Mouse (Mus musculus): ENCODE results near the gene Wapl. TPM values are rescaled to one million over a fixed set of nuclear protein-coding genes. Genes with fewer than 3 reads are reported as not detected.

Gene Wapl
- polyA plus RNA-seq, 1 experiment = 231 TPM

DNA sequence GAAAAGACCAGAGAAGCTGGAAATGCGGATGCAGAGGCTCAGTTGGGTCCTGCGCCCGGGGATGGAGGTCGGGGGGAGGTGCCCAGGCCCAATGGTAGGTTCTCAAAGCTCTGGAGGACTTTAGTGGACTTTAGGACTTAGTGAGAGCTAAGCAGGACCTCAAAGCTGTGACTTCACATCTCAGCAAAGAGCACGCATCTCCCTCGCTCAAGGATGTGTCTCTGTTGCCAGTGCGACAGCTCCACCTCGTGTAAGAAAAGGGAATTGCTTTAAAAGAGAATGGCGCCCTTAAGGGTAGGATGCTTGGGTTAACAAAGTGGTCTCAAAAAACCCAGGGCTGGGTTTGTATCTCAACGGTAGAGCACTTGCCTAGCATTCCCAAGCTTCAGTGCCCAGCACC is 104.1 kb downstream of the Wapl start:
- H3K27ac ChIP-seq (ENCODE audit: insufficient read depth, low read length) = no peak overlapping the region
- H3K9ac ChIP-seq (ENCODE audit: low read depth, poor library complexity, severe bottlenecking) = no peak overlapping the region
- H3K4me3 ChIP-seq (ENCODE audit: low read depth, low read length) = no peak overlapping the region
- 0 out of 2 replicates have a peak, but pooled peaks cover 6% of the 10 kb centered on the region for H3K9me3 ChIP-seq (replicated peaks; ENCODE audit: control insufficient read depth, insufficient read depth, low read length, poor library complexity, severe bottlenecking)
- H3K36me3 ChIP-seq (ENCODE audit: control insufficient read depth, insufficient read depth, low read length, poor library complexity, severe bottlenecking) = no peaks in the 10 kb centered on the region
- no peaks in the 10 kb centered on the region for H3K4me1 ChIP-seq (ENCODE audit: control insufficient read depth, insufficient read depth, low read length)
- no peaks in the 10 kb centered on the region for H3K27me3 ChIP-seq (ENCODE audit: control insufficient read depth, insufficient read depth, low read length, poor library complexity, severe bottlenecking)
- TF ChIP-seq POLR2A (IDR thresholded peaks at IDR 0.05; ENCODE audit: insufficient read depth, low read length) (no peak), CTCF (IDR thresholded peaks at IDR 0.05; ENCODE audit: low read depth, low read length) (peak; percentile 90)

- Histone ChIP-seq H3K27ac (ENCODE audit: insufficient read depth, low read length) (no peak overlapping the region), H3K4me1 (ENCODE audit: control insufficient read depth, insufficient read depth, low read length) (no peaks in the 10 kb centered on the region), H3K9me3 (replicated peaks; ENCODE audit: control insufficient read depth, insufficient read depth, low read length, poor library complexity, severe bottlenecking) (0 out of 2 replicates have a peak, but pooled peaks cover 6% of the 10 kb centered on the region), H3K27me3 (ENCODE audit: control insufficient read depth, insufficient read depth, low read length, poor library complexity, severe bottlenecking) (no peaks in the 10 kb centered on the region), H3K4me3 (ENCODE audit: low read depth, low read length) (no peak overlapping the region), H3K36me3 (ENCODE audit: control insufficient read depth, insufficient read depth, low read length, poor library complexity, severe bottlenecking) (no peaks in the 10 kb centered on the region), H3K9ac (ENCODE audit: low read depth, poor library complexity, severe bottlenecking) (no peak overlapping the region)
- TF ChIP-seq CTCF (IDR thresholded peaks at IDR 0.05; ENCODE audit: low read depth, low read length) = no peak
- TF ChIP-seq EP300 (IDR thresholded peaks at IDR 0.05; ENCODE audit: insufficient read depth, low read depth, low read length) = no peak
- TF ChIP-seq POLR2A (IDR thresholded peaks at IDR 0.05; ENCODE audit: insufficient read depth, low read length) = no peak
These were observed 105.0 kb downstream of the Wapl start for GRCm38 (mm10) chr14:34778760-34779159.

- TF ChIP-seq CTCF (IDR thresholded peaks at IDR 0.05; ENCODE audit: low read depth, low read length) = no peak
- no peak for TF ChIP-seq POLR2A (IDR thresholded peaks at IDR 0.05; ENCODE audit: insufficient read depth, low read length)
- TF ChIP-seq EP300 (IDR thresholded peaks at IDR 0.05; ENCODE audit: insufficient read depth, low read depth, low read length) = no peak
- H3K27ac ChIP-seq (ENCODE audit: insufficient read depth, low read length) = no peak overlapping the region
- no peak overlapping the region for H3K4me3 ChIP-seq (ENCODE audit: low read depth, low read length)
- no peaks in the 10 kb centered on the region for H3K4me1 ChIP-seq (ENCODE audit: control insufficient read depth, insufficient read depth, low read length)
- no peaks in the 10 kb centered on the region for H3K27me3 ChIP-seq (ENCODE audit: control insufficient read depth, insufficient read depth, low read length, poor library complexity, severe bottlenecking)
- no peak overlapping the region for H3K9ac ChIP-seq (ENCODE audit: low read depth, poor library complexity, severe bottlenecking)
- no peaks in the 10 kb centered on the region for H3K9me3 ChIP-seq (replicated peaks; ENCODE audit: control insufficient read depth, insufficient read depth, low read length, poor library complexity, severe bottlenecking)
- H3K36me3 ChIP-seq (ENCODE audit: control insufficient read depth, insufficient read depth, low read length, poor library complexity, severe bottlenecking) = no peaks in the 10 kb centered on the region
These were observed 119.8 kb downstream of the Wapl start for GRCm38 (mm10) chr14:34793406-34794037.

Other genes starting within 250 kb of the Wapl start
- gene Bmpr1a, start 170.6 kb upstream of the Wapl start, polyA plus RNA-seq (2011; ENCODE audit: insufficient read depth, insufficient read length, low read depth, missing spikeins) = 75.3 and 75.4 TPM in 2 replicates
- not detected in 2 replicates for gene 9230112D13Rik, start 151.1 kb upstream of the Wapl start, polyA plus RNA-seq (2011; ENCODE audit: insufficient read depth, insufficient read length, low read depth, missing spikeins)
- gene Ldb3, start 85.2 kb upstream of the Wapl start, polyA plus RNA-seq (2011; ENCODE audit: insufficient read depth, insufficient read length, low read depth, missing spikeins) = 3.4 and 4.0 TPM in 2 replicates
- gene Opn4, start 73.8 kb upstream of the Wapl start, polyA plus RNA-seq (2011; ENCODE audit: insufficient read depth, insufficient read length, low read depth, missing spikeins) = not detected in 2 replicates
- gene Grid1, start 146.2 kb downstream of the Wapl start, polyA plus RNA-seq (2011; ENCODE audit: insufficient read depth, insufficient read length, low read depth, missing spikeins) = 0.24 and 1.3 TPM in 2 replicates